Mouse (Mus musculus) intestine, postnatal 0 days (tissue): ENCODE results near the gene Arl16. TPM values are rescaled to one million over a fixed set of nuclear protein-coding genes. Genes with fewer than 3 reads are reported as not detected.

ENCODE experiments used
- ATAC-seq: fragments of 200-750 bp; cut with Nextera tagmentation; 2 replicates; pipeline ENCODE4 v1.8.0; 2017; ENCODE audit warnings: mild to moderate bottlenecking, moderate TSS enrichment, moderate library complexity
- H3K27ac ChIP-seq: fragments of 300-500 bp; sonication (generic); 2 replicates; pipeline ENCODE4 v1.5.1; 2014; ENCODE audit warnings: mild to moderate bottlenecking, low read depth, low read length, moderate library complexity
- H3K27me3 ChIP-seq: fragments of 300-500 bp; sonication (generic); replicated peaks from 2 replicates; pipeline ENCODE4 v1.6.1; 2014; ENCODE audit warnings: low read length, mixed read lengths; ENCODE audit not compliant: control insufficient read depth, insufficient read depth
- H3K36me3 ChIP-seq: fragments of 300-500 bp; sonication (generic); 2 replicates; pipeline ENCODE4 v1.6.1; 2014; ENCODE audit warnings: mild to moderate bottlenecking, moderate library complexity; ENCODE audit not compliant: control insufficient read depth, insufficient read depth
- H3K4me1 ChIP-seq: fragments of 300-500 bp; sonication (generic); replicated peaks from 2 replicates; pipeline ENCODE4 v1.6.1; 2014; ENCODE audit warnings: antibody characterized with exemption, low read length, mixed read lengths; ENCODE audit not compliant: control insufficient read depth, insufficient read depth
- H3K4me2 ChIP-seq: fragments of 300-500 bp; sonication (generic); replicated peaks from 2 replicates; pipeline ENCODE4 v1.6.1; 2014; ENCODE audit warnings: low read depth, mild to moderate bottlenecking, moderate library complexity
- H3K4me3 ChIP-seq: fragments of 300-500 bp; sonication (generic); 2 replicates; pipeline ENCODE4 v1.5.1; 2014; ENCODE audit warnings: low read depth, low read length
- H3K9ac ChIP-seq: fragments of 300-500 bp; sonication (generic); 2 replicates; pipeline ENCODE4 v1.6.1; 2014; ENCODE audit warnings: mild to moderate bottlenecking, low read depth, low read length
- H3K9me3 ChIP-seq: fragments of 300-500 bp; sonication (generic); 2 replicates; pipeline ENCODE4 v1.6.1; 2016; ENCODE audit warnings: mixed run types; ENCODE audit not compliant: control insufficient read depth
- CTCF ChIP-seq: sonication (generic); IDR thresholded peaks from 2 replicates; pipeline ENCODE4 v1.5.1; 2016; ENCODE audit warnings: low read depth, mild to moderate bottlenecking, control low read depth, antibody characterized with exemption, moderate library complexity
- WGBS: fragments of 180-500 bp; shearing (Covaris S2); extraction: QIAGEN DNeasy Blood & Tissue Kit; methylation state at CpG from one replicate; pipeline ENCODE4 v1.1.7; 2014; 5-methylcytosine and 5-hydroxymethylcytosine counted together
- polyA plus RNA-seq: library from polyadenylated mRNA; unstranded; fragments of >200 nt; fragmentation: Nextera tagmentation; extraction: Ambion mirVana; gene quantifications from 2 replicates; pipeline ENCODE4 v1.2.1, GENCODE M21; 2015

Arl16 gene
- polyA plus RNA-seq, 1 experiment from 2014 or later, result 22.8 TPM

GRCm38 (mm10) chr11:120444106-120444505, 23.3 kb downstream of the Arl16 start:
- Histone ChIP-seq H3K4me2 (no peak overlapping the region), H3K27me3 (no peaks in the 10 kb centered on the region), H3K9ac (no peak overlapping the region), H3K4me1 (no peaks in the 10 kb centered on the region), H3K4me3 (no peak overlapping the region), H3K36me3 (no peaks in the 10 kb centered on the region), H3K27ac (no peak overlapping the region), H3K9me3 (no peaks in the 10 kb centered on the region)
- TF ChIP-seq CTCF, result no peak
- ATAC-seq, result no peak
- WGBS, result 74% methylated on average over 6 of the region's 6 CpGs

- WGBS, result 90% methylated on average over 3 of the region's 3 CpGs
- no peaks in the 10 kb centered on the region for H3K27me3 ChIP-seq
- no peaks in the 10 kb centered on the region for H3K36me3 ChIP-seq
- no peak overlapping the region for H3K4me2 ChIP-seq
- no peaks in the 10 kb centered on the region for H3K9me3 ChIP-seq
- H3K4me3 ChIP-seq, result no peak overlapping the region
- H3K9ac ChIP-seq, result no peak overlapping the region
- TF ChIP-seq CTCF, result 0 out of 2 replicates have a peak, but pooled peaks have one; percentile 15
- no peak overlapping the region for H3K27ac ChIP-seq
- no peak for ATAC-seq
- no peaks in the 10 kb centered on the region for H3K4me1 ChIP-seq
Observed at GRCm38 (mm10) chr11:120442765-120443280, 24.6 kb downstream of the Arl16 start.

DNA sequence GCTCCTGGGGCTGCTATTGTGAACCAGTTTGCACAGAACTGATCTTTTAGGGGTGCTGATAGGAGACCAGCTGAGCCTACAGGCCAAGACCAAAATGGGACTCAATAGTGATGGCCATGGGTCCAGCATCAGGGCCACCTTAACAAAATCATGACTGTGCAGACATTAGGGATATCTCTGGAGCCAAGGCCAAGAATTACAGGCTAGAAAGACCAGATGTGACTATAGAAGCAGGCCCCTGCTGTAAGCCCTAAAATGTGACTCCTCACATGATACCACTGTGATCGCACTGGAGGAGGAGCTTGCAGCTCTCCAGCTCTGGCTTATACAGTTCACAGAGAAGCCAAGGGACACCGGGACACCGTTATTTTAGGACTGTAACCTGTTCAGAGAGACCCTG, 25.1 kb downstream of the Arl16 start, which contains the start of gene Tspan10:
TSS of gene Tspan10 (plus strand) at position 301 of the 400 bp plus-strand sequence.
- no peaks in the 10 kb centered on the region for H3K9me3 ChIP-seq
- no peak within 1 kb of the TSS for H3K9ac ChIP-seq
- no peaks in the 10 kb centered on the region for H3K27me3 ChIP-seq
- no peaks in the 10 kb centered on the region for H3K4me1 ChIP-seq
- no peak for TF ChIP-seq CTCF
- no peak for ATAC-seq
- no peak within 1 kb of the TSS for H3K4me2 ChIP-seq
- no peak within 1 kb of the TSS for H3K27ac ChIP-seq
- H3K36me3 ChIP-seq, result no peaks in the 10 kb centered on the region
- H3K4me3 ChIP-seq, result no peak within 1 kb of the TSS
- 90% methylated on average over 3 of the region's 3 CpGs for WGBS

DNA sequence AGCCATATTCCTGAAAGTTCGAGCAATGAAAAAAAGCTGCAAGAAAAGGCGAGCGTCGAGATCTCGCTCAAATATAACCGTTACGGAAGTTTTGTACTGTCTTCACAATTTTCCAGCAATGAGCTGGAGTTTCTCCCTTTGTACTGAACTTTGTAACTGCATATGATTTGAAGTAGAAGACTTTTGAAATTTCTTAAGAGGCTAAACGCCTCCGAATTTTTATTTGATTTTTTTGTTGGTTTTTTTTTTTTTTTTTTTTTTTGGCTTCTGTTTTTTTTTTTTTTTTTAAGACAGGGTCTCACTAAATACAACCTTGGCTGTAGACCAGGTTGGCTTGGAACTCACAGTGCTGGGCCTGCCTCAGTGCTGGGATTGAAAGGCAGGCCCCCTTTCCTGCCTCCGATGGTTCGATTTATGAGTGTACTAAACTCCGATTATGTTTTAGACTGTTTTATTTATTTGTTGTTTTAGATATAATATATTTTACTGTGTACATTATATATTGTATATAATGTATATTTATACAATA, 29.5 kb downstream of the Arl16 start:
- Histone ChIP-seq H3K4me2 (peak overlapping the region; percentile 63), H3K9me3 (no peaks in the 10 kb centered on the region), H3K4me1 (no peaks in the 10 kb centered on the region; the same call in 1 of the 2 replicates), H3K4me3 (peak overlapping the region; percentile 95), H3K9ac (peak overlapping the region; percentile 92), H3K36me3 (peaks cover 10% of the 10 kb centered on the region), H3K27me3 (no peaks in the 10 kb centered on the region), H3K27ac (peak overlapping the region; percentile 80; the same call in 1 of the 2 replicates)
- no peak for TF ChIP-seq CTCF
- ATAC-seq, result no peak
- WGBS, result 24% methylated on average over 12 of the region's 12 CpGs

- H3K4me1 ChIP-seq, result no peaks in the 10 kb centered on the region; the same call in 1 of the 2 replicates
- peak within 1 kb of the TSS; percentile 92 for H3K9ac ChIP-seq
- peak within 1 kb of the TSS; percentile 80 for H3K27ac ChIP-seq
- no peak; the same call in 1 of the 2 replicates for TF ChIP-seq CTCF
- ATAC-seq, result peak; percentile 85
- H3K4me2 ChIP-seq, result peak within 1 kb of the TSS; percentile 63
- H3K36me3 ChIP-seq, result peaks cover 16% of the 10 kb centered on the region
- H3K9me3 ChIP-seq, result no peaks in the 10 kb centered on the region
- no peaks in the 10 kb centered on the region for H3K27me3 ChIP-seq
- peak within 1 kb of the TSS; percentile 95 for H3K4me3 ChIP-seq
- WGBS, result under 1% methylated on average over 66 of the region's 77 CpGs
Observed at GRCm38 (mm10) chr11:120437152-120437856, 30.1 kb downstream of the Arl16 start, which contains the start of gene Nploc4. Gene Nploc4, minus strand, starts transcription at chr11:120437708.

DNA sequence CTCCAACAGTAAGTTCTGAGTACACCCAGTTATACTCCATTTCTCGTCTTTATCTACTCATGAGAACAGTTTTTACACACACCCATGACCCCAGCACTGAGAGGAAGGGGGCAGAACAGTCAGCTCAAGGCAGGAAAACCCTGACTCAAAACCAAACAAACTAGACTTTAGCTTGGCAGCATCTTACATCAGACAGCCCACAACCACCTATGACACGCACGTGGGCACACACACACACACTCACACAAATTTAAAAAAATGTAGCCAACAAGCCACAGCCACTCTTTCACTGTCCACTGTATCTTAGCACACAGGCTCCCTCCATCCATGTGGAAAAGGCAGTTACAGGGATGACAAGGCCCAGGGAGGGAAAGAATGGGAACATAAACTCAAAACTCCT, 40.7 kb downstream of the Arl16 start:
- H3K27ac ChIP-seq, result no peak overlapping the region
- no peak overlapping the region for H3K4me3 ChIP-seq
- H3K9me3 ChIP-seq, result no peaks in the 10 kb centered on the region
- 93% methylated on average over 3 of the region's 3 CpGs for WGBS
- no peak overlapping the region for H3K4me2 ChIP-seq
- no peak overlapping the region for H3K9ac ChIP-seq
- no peaks in the 10 kb centered on the region for H3K4me1 ChIP-seq
- no peaks in the 10 kb centered on the region for H3K27me3 ChIP-seq
- H3K36me3 ChIP-seq, result peaks cover 72% of the 10 kb centered on the region
- no peak for TF ChIP-seq CTCF
- ATAC-seq, result no peak
